Comparison of ENCODE assay signal across 27 mouse cellular contexts in the genomic region with DNA sequence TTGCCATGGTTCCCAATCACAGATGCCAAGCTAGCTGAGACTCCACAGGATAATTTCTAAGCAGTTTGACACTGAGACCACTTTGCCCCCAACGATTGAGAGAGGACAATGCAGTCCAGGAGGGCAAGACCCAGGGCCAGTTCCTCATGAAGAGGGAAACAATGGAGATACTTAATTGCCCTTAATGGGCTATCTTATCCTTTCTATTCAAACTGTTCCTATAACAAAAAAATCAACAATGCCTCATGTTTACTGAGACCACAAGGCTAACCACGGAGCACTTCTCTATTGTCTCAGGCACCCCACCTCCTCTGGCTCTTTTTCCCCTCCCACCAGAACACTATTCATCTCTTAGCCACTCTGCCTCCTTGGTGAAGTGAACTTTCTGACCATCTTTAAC.
"Had no signal": no experiment of that assay in that cellular context is flagged by ENCODE, and none has a peak within 500 bp of the region (broad histone marks: within the 10 kb centered on the region; RNA-seq: fewer than 3 reads in every experiment).

No protein-coding gene starts in this region.

- ATAC-seq: hindbrain, embryonic 16.5 days; inflammation-experienced regulatory T-cells, adult 6 months; intestine, embryonic 15.5 days; intestine, postnatal 0 days had no signal

- H3K27ac ChIP-seq: gastrocnemius, adult 2 months; heart, embryonic 10.5 days; hindbrain, embryonic 10.5 days; hindbrain, embryonic 12.5 days; hindbrain, embryonic 14.5 days; intestine, embryonic 15.5 days; layer of hippocampus, adult 2 months; left cerebral cortex, adult 2 months; limb, embryonic 10.5 days; limb, embryonic 12.5 days; liver, embryonic 13.5 days had no signal

- H3K27me3 ChIP-seq: heart, embryonic 12.5 days; intestine, embryonic 15.5 days; limb, embryonic 12.5 days; liver, embryonic 13.5 days had no signal

- H3K4me2 ChIP-seq: heart, embryonic 12.5 days; hindbrain, embryonic 12.5 days; hindbrain, embryonic 14.5 days; intestine, embryonic 15.5 days; limb, embryonic 12.5 days; liver, embryonic 11.5 days; liver, embryonic 13.5 days had no signal

- H3K4me3 ChIP-seq: gastrocnemius, adult 2 months; heart, embryonic 10.5 days; heart, embryonic 12.5 days; hindbrain, embryonic 10.5 days; hindbrain, embryonic 12.5 days; intestine, embryonic 15.5 days; layer of hippocampus, adult 2 months; left cerebral cortex, adult 2 months; limb, embryonic 10.5 days; limb, embryonic 12.5 days; liver, embryonic 13.5 days had no signal

- H3K9ac ChIP-seq: heart, embryonic 12.5 days; hindbrain, embryonic 12.5 days; hindbrain, embryonic 14.5 days; intestine, embryonic 15.5 days; limb, embryonic 12.5 days; liver, embryonic 13.5 days had no signal

- H3K36me3 ChIP-seq: heart, embryonic 10.5 days; heart, embryonic 12.5 days; hindbrain, embryonic 10.5 days; hindbrain, embryonic 12.5 days; intestine, embryonic 15.5 days; limb, embryonic 10.5 days; limb, embryonic 12.5 days; liver, embryonic 13.5 days had no signal

- H3K9me3 ChIP-seq: heart, embryonic 10.5 days; heart, embryonic 12.5 days; hindbrain, embryonic 10.5 days; hindbrain, embryonic 12.5 days; intestine, embryonic 15.5 days; limb, embryonic 10.5 days; limb, embryonic 12.5 days had no signal

- DNase-seq: gastrocnemius, adult 2 months; gastrocnemius, postnatal 10 days; gastrocnemius, postnatal 25 days; heart, adult 18-20 months; heart, postnatal 10 days; heart, postnatal 4 days; kidney, adult 18-20 months; kidney, adult 8-10 months; kidney, postnatal 10 days; kidney, postnatal 25 days; kidney, postnatal 4 days; liver; liver, embryonic 13.5 days had no signal

- H3K4me1 ChIP-seq: hindbrain, embryonic 12.5 days; intestine, embryonic 15.5 days; limb, embryonic 12.5 days; liver, embryonic 13.5 days had no signal
